17 mouse cellular contexts compared by ENCODE assay signal in genomic region chr7:79522046-79522445, GRCm38 (mm10). TPM values are rescaled to one million over a fixed set of nuclear protein-coding genes. Genes with fewer than 3 reads are reported as not detected.
DNase-seq lines count a peak whose midpoint lies in the region; ATAC-seq and TF ChIP-seq lines count a peak whose summit lies in the region.
"Had no signal": no experiment of that assay in that cellular context is flagged by ENCODE, and none has a peak within 500 bp of the region (broad histone marks: within the 10 kb centered on the region; RNA-seq: fewer than 3 reads in every experiment).

No protein-coding gene starts in this region.

- no peak for TF ChIP-seq POLR2A in cerebellum, adult 2 months (IDR thresholded peaks at IDR 0.05; ENCODE audit: borderline replicate concordance, insufficient read depth, low read length)

- peak overlapping the region; percentile 51; the same call in 1 of the 2 replicates for H3K27ac ChIP-seq in cerebellum, adult 2 months (ENCODE audit: insufficient read depth, low read length)
- H3K27ac ChIP-seq in forebrain, embryonic 12.5 days: peak overlapping the region; percentile 100
- peak overlapping the region; percentile 99 for H3K27ac ChIP-seq in hindbrain, embryonic 14.5 days
- peak overlapping the region; percentile 99 for H3K27ac ChIP-seq in neural tube, embryonic 12.5 days
- H3K27ac ChIP-seq: heart, embryonic 10.5 days had no signal

- H3K36me3 ChIP-seq in forebrain, embryonic 12.5 days (replicated peaks): peaks cover 48% of the 10 kb centered on the region
- peaks cover 22% of the 10 kb centered on the region; the same call in 1 of the 2 replicates for H3K36me3 ChIP-seq in hindbrain, embryonic 14.5 days (replicated peaks; ENCODE audit: control insufficient read depth, insufficient read depth)
- H3K36me3 ChIP-seq in neural tube, embryonic 12.5 days: peaks cover 20% of the 10 kb centered on the region
- H3K36me3 ChIP-seq: heart, embryonic 10.5 days had no signal

- H3K9ac ChIP-seq in forebrain, embryonic 12.5 days: peak overlapping the region; percentile 83
- H3K9ac ChIP-seq in hindbrain, embryonic 14.5 days: peak overlapping the region; percentile 18; the same call in 1 of the 2 replicates
- H3K9ac ChIP-seq in neural tube, embryonic 12.5 days: no peak overlapping the region
- H3K9ac ChIP-seq: liver, postnatal 0 days had no signal

- no peaks in the 10 kb centered on the region for H3K27me3 ChIP-seq in cerebellum, adult 2 months (ENCODE audit: control insufficient read depth, insufficient read depth, low read length)
- no peaks in the 10 kb centered on the region for H3K27me3 ChIP-seq in forebrain, embryonic 12.5 days
- no peaks in the 10 kb centered on the region for H3K27me3 ChIP-seq in hindbrain, embryonic 14.5 days (ENCODE audit: control insufficient read depth, insufficient read depth, low read length)
- no peaks in the 10 kb centered on the region for H3K27me3 ChIP-seq in neural tube, embryonic 12.5 days (replicated peaks)

- no peak for TF ChIP-seq CTCF in cerebellum, adult 2 months (IDR thresholded peaks at IDR 0.05; ENCODE audit: borderline replicate concordance, insufficient read depth, low read depth, low read length)

- WGBS in cerebellum, adult 2 months: 23% methylated on average over 3 of the region's 3 CpGs
- WGBS in forebrain, embryonic 12.5 days: 83% methylated on average over 3 of the region's 3 CpGs
- 68% methylated on average over 3 of the region's 3 CpGs for WGBS in hindbrain, embryonic 14.5 days
- 88% methylated on average over 3 of the region's 3 CpGs for WGBS in neural tube, embryonic 12.5 days

- H3K9me3 ChIP-seq in forebrain, embryonic 12.5 days: no peaks in the 10 kb centered on the region
- no peaks in the 10 kb centered on the region for H3K9me3 ChIP-seq in hindbrain, embryonic 14.5 days (ENCODE audit: control insufficient read depth, low read length)
- H3K9me3 ChIP-seq in neural tube, embryonic 12.5 days: no peaks in the 10 kb centered on the region
- H3K9me3 ChIP-seq: heart, embryonic 10.5 days had no signal

- H3K4me1 ChIP-seq in cerebellum, adult 2 months (ENCODE audit: control insufficient read depth, insufficient read depth, low read length): peaks cover 52% of the 10 kb centered on the region
- H3K4me1 ChIP-seq in forebrain, embryonic 12.5 days: peaks cover 100% of the 10 kb centered on the region
- peaks cover 88% of the 10 kb centered on the region for H3K4me1 ChIP-seq in hindbrain, embryonic 14.5 days (replicated peaks; ENCODE audit: control insufficient read depth, insufficient read depth, low read length)
- peaks cover 98% of the 10 kb centered on the region for H3K4me1 ChIP-seq in neural tube, embryonic 12.5 days

- no peak overlapping the region for H3K4me3 ChIP-seq in cerebellum, adult 2 months (replicated peaks; ENCODE audit: insufficient read depth, low read depth, low read length)
- H3K4me3 ChIP-seq in forebrain, embryonic 12.5 days (replicated peaks): no peak overlapping the region
- H3K4me3 ChIP-seq in hindbrain, embryonic 14.5 days (replicated peaks; ENCODE audit: low read length): no peak overlapping the region
- no peak overlapping the region for H3K4me3 ChIP-seq in neural tube, embryonic 12.5 days
- H3K4me3 ChIP-seq: heart, embryonic 10.5 days had no signal

- DNase-seq in cerebellum, adult 2 months: peak; percentile 49 to 66
- DNase-seq in cerebellum, postnatal 4 days (ENCODE audit: low spot score in 2 of 2): no peak
- peak; percentile 24 for DNase-seq in hindbrain, embryonic 14.5 days (ENCODE audit: low spot score)
- no peak for DNase-seq in gastrocnemius, postnatal 36 days
- DNase-seq in adrenal gland, adult 2 months: no peak
- DNase-seq in heart, adult 9 months (ENCODE audit: low spot score in 2 of 2): no peak
- DNase-seq: embryo, embryonic 11 days; heart, postnatal 36 days; kidney, adult 11 months; kidney, postnatal 36 days; liver, postnatal 0 days; lung, postnatal 36 days; thymus, postnatal 14 days had no signal

- intact Hi-C loops in gastrocnemius, postnatal 36 days (cut with DNase I): no loop called here

- H3K4me2 ChIP-seq in forebrain, embryonic 12.5 days: no peak overlapping the region
- 0 out of 2 replicates have a peak overlapping the region, but pooled peaks have one; percentile 4 for H3K4me2 ChIP-seq in hindbrain, embryonic 14.5 days (replicated peaks)
- no peak overlapping the region for H3K4me2 ChIP-seq in neural tube, embryonic 12.5 days (replicated peaks)

- ATAC-seq in forebrain, embryonic 12.5 days (ENCODE audit: low FRiP score): no peak
- no peak for ATAC-seq in hindbrain, embryonic 14.5 days (ENCODE audit: low FRiP score)
- ATAC-seq in neural tube, embryonic 12.5 days (ENCODE audit: low FRiP score, low read depth): no peak
- ATAC-seq: liver, postnatal 0 days; Patski had no signal

RNA-seq across cellular contexts. Expression of gene Polg, which starts 55.9 kb away (rescaled TPM):
- polyA plus RNA-seq in cerebellum, adult 2 months (2012; rRNA removed): 69.9 and 72.8 TPM in 2 replicates
- polyA plus RNA-seq in forebrain, embryonic 12.5 days (2016; fragmentation: Nextera tagmentation; extraction: Ambion mirVana): 41.7 and 45.1 TPM in 2 replicates
- 26.3 and 28.9 TPM in 2 replicates for polyA plus RNA-seq in hindbrain, embryonic 14.5 days (2014; fragmentation: Nextera tagmentation; extraction: Ambion mirVana)
- polyA plus RNA-seq in neural tube, embryonic 12.5 days (2016; fragmentation: Nextera tagmentation; extraction: Ambion mirVana): 45.6 and 48.5 TPM in 2 replicates
- total RNA-seq in gastrocnemius, postnatal 36 days (2021): 10 to 100 TPM; 30.6 to 34.2 TPM
- total RNA-seq in adrenal gland, adult 2 months (2021): 10 to 100 TPM; 65.7 to 69.3 TPM
- 49.3 and 50.1 TPM in 2 replicates for polyA plus RNA-seq in adrenal gland, adult 2 months (2012; rRNA removed)

Comparison
In these comparisons a context has a peak if more than half of its experiments do, and no peak if none do; other contexts are left out.
1. DNase-seq: peak in cerebellum, adult 2 months (2 of 2) and hindbrain, embryonic 14.5 days (single experiment); none in cerebellum, postnatal 4 days (0 of 2), gastrocnemius, postnatal 36 days (0 of 2), adrenal gland, adult 2 months (single experiment) and heart, adult 9 months (0 of 2).
2. Peak in every context shown above with its lines, with median percentiles within 50 percentile points of each other: H3K27ac ChIP-seq.